Mouse (Mus musculus): Measurements from ENCODE around the gene Zfhx3. TPM values are rescaled to one million over a fixed set of nuclear protein-coding genes. Genes with fewer than 3 reads are reported as not detected.

The Zfhx3 gene
- total and polyA plus RNA-seq, 3 experiments, result 0.11 to 0.30 TPM; not detected in 1

- Histone ChIP-seq H3K9me3 (replicated peaks) (peaks cover 78% of the 10 kb centered on the region), H3K4me3 (ENCODE audit: low read depth, low read length) (no peak overlapping the region), H3K4me1 (ENCODE audit: insufficient read depth, low read depth, low read length) (no peaks in the 10 kb centered on the region), H3K36me3 (replicated peaks) (no peaks in the 10 kb centered on the region), H3K27me3 (ENCODE audit: insufficient read depth, low read length) (no peaks in the 10 kb centered on the region)
- no peak for DNase-seq (ENCODE audit: low spot score)
- no peak for ATAC-seq (ENCODE audit: extremely low read depth, insufficient number of reproducible peaks, low FRiP score, poor library complexity, severe bottlenecking)
- TF ChIP-seq GATA2 (IDR thresholded peaks at IDR 0.05; ENCODE audit: borderline replicate concordance, low read depth, low read length) (no peak), GATA1 (IDR thresholded peaks at IDR 0.05; ENCODE audit: borderline replicate concordance, low read length) (no peak), POLR2AphosphoS5 (IDR thresholded peaks at IDR 0.05; ENCODE audit: insufficient replicate concordance, low read depth, low read length) (no peak), CTCF (IDR thresholded peaks at IDR 0.05; ENCODE audit: low read depth, low read length) (no peak), TAL1 (conservative IDR thresholded peaks at IDR 0.05; ENCODE audit: low read depth, low read length) (no peak)
Measured at GRCm38 (mm10) chr8:108910843-108911242, 968.4 kb downstream of the Zfhx3 start.

- no peak overlapping the region for H3K4me3 ChIP-seq (ENCODE audit: low read depth, low read length)
- no peak for TF ChIP-seq GATA2 (IDR thresholded peaks at IDR 0.05; ENCODE audit: borderline replicate concordance, low read depth, low read length)
- TF ChIP-seq TAL1 (conservative IDR thresholded peaks at IDR 0.05; ENCODE audit: low read depth, low read length), result no peak
- TF ChIP-seq GATA1 (IDR thresholded peaks at IDR 0.05; ENCODE audit: borderline replicate concordance, low read length), result no peak
- no peaks in the 10 kb centered on the region for H3K27me3 ChIP-seq (ENCODE audit: insufficient read depth, low read length)
- peaks cover 77% of the 10 kb centered on the region for H3K9me3 ChIP-seq (replicated peaks)
- H3K4me1 ChIP-seq (ENCODE audit: insufficient read depth, low read depth, low read length), result no peaks in the 10 kb centered on the region
- no peak for ATAC-seq (ENCODE audit: extremely low read depth, insufficient number of reproducible peaks, low FRiP score, poor library complexity, severe bottlenecking)
- H3K36me3 ChIP-seq (replicated peaks), result no peaks in the 10 kb centered on the region
- no peak for DNase-seq (ENCODE audit: low spot score)
Measured at GRCm38 (mm10) chr8:108911511-108911910, 969.1 kb downstream of the Zfhx3 start.

- ATAC-seq (ENCODE audit: extremely low read depth, insufficient number of reproducible peaks, low FRiP score, poor library complexity, severe bottlenecking) (no peak), DNase-seq (ENCODE audit: low spot score) (no peak)
- Histone ChIP-seq H3K27me3 (ENCODE audit: insufficient read depth, low read length) (no peaks in the 10 kb centered on the region), H3K9me3 (replicated peaks) (peaks cover 71% of the 10 kb centered on the region), H3K4me3 (ENCODE audit: low read depth, low read length) (no peak overlapping the region; the same call in 1 of the 2 replicates), H3K36me3 (replicated peaks) (no peaks in the 10 kb centered on the region), H3K4me1 (ENCODE audit: insufficient read depth, low read depth, low read length) (no peaks in the 10 kb centered on the region)
- TF ChIP-seq GATA2 (IDR thresholded peaks at IDR 0.05; ENCODE audit: borderline replicate concordance, low read depth, low read length) (no peak), CTCF (IDR thresholded peaks at IDR 0.05; ENCODE audit: low read depth, low read length) (no peak), POLR2AphosphoS5 (IDR thresholded peaks at IDR 0.05; ENCODE audit: insufficient replicate concordance, low read depth, low read length) (no peak), TAL1 (conservative IDR thresholded peaks at IDR 0.05; ENCODE audit: low read depth, low read length) (no peak), GATA1 (IDR thresholded peaks at IDR 0.05; ENCODE audit: borderline replicate concordance, low read length) (no peak)
Measured at GRCm38 (mm10) chr8:108912998-108913397, 970.6 kb downstream of the Zfhx3 start.

- H3K4me1 ChIP-seq (ENCODE audit: insufficient read depth, low read depth, low read length), result no peaks in the 10 kb centered on the region
- ATAC-seq (ENCODE audit: extremely low read depth, insufficient number of reproducible peaks, low FRiP score, poor library complexity, severe bottlenecking), result no peak
- H3K27me3 ChIP-seq (ENCODE audit: insufficient read depth, low read length), result no peaks in the 10 kb centered on the region
- DNase-seq (ENCODE audit: low spot score), result no peak
- H3K4me3 ChIP-seq (ENCODE audit: low read depth, low read length), result no peak overlapping the region
- H3K9me3 ChIP-seq (replicated peaks), result peaks cover 70% of the 10 kb centered on the region
- H3K36me3 ChIP-seq (replicated peaks), result no peaks in the 10 kb centered on the region
- TF ChIP-seq TAL1 (conservative IDR thresholded peaks at IDR 0.05; ENCODE audit: low read depth, low read length) (no peak), CTCF (IDR thresholded peaks at IDR 0.05; ENCODE audit: low read depth, low read length) (no peak), GATA1 (IDR thresholded peaks at IDR 0.05; ENCODE audit: borderline replicate concordance, low read length) (no peak), POLR2AphosphoS5 (IDR thresholded peaks at IDR 0.05; ENCODE audit: insufficient replicate concordance, low read depth, low read length) (no peak), GATA2 (IDR thresholded peaks at IDR 0.05; ENCODE audit: borderline replicate concordance, low read depth, low read length) (no peak)
Measured at GRCm38 (mm10) chr8:108915425-108915824, 973.0 kb downstream of the Zfhx3 start.

- ATAC-seq (ENCODE audit: extremely low read depth, insufficient number of reproducible peaks, low FRiP score, poor library complexity, severe bottlenecking) (no peak), DNase-seq (ENCODE audit: low spot score) (no peak)
- H3K4me1 ChIP-seq (ENCODE audit: insufficient read depth, low read depth, low read length), result no peaks in the 10 kb centered on the region
- H3K9me3 ChIP-seq (replicated peaks), result peaks cover 70% of the 10 kb centered on the region
- H3K36me3 ChIP-seq (replicated peaks), result no peaks in the 10 kb centered on the region
- H3K4me3 ChIP-seq (ENCODE audit: low read depth, low read length), result no peak overlapping the region
- H3K27me3 ChIP-seq (ENCODE audit: insufficient read depth, low read length), result no peaks in the 10 kb centered on the region
- TF ChIP-seq POLR2AphosphoS5 (IDR thresholded peaks at IDR 0.05; ENCODE audit: insufficient replicate concordance, low read depth, low read length) (no peak), GATA1 (IDR thresholded peaks at IDR 0.05; ENCODE audit: borderline replicate concordance, low read length) (no peak), GATA2 (IDR thresholded peaks at IDR 0.05; ENCODE audit: borderline replicate concordance, low read depth, low read length) (no peak), TAL1 (conservative IDR thresholded peaks at IDR 0.05; ENCODE audit: low read depth, low read length) (no peak), CTCF (IDR thresholded peaks at IDR 0.05; ENCODE audit: low read depth, low read length) (no peak)
Measured at GRCm38 (mm10) chr8:108915876-108916275, 973.4 kb downstream of the Zfhx3 start.

GRCm38 (mm10) chr8:108920151-108920550 is 977.7 kb downstream of the Zfhx3 start:
- no peak for TF ChIP-seq POLR2AphosphoS5 (IDR thresholded peaks at IDR 0.05; ENCODE audit: insufficient replicate concordance, low read depth, low read length)
- no peak for TF ChIP-seq GATA1 (IDR thresholded peaks at IDR 0.05; ENCODE audit: borderline replicate concordance, low read length)
- TF ChIP-seq GATA2 (IDR thresholded peaks at IDR 0.05; ENCODE audit: borderline replicate concordance, low read depth, low read length), result no peak
- TF ChIP-seq CTCF (IDR thresholded peaks at IDR 0.05; ENCODE audit: low read depth, low read length), result no peak
- no peak for TF ChIP-seq TAL1 (conservative IDR thresholded peaks at IDR 0.05; ENCODE audit: low read depth, low read length)
- Histone ChIP-seq H3K9me3 (replicated peaks) (peaks cover 79% of the 10 kb centered on the region), H3K36me3 (replicated peaks) (no peaks in the 10 kb centered on the region), H3K27me3 (ENCODE audit: insufficient read depth, low read length) (no peaks in the 10 kb centered on the region), H3K4me1 (ENCODE audit: insufficient read depth, low read depth, low read length) (no peaks in the 10 kb centered on the region), H3K4me3 (ENCODE audit: low read depth, low read length) (no peak overlapping the region)
- ATAC-seq (ENCODE audit: extremely low read depth, insufficient number of reproducible peaks, low FRiP score, poor library complexity, severe bottlenecking) (no peak), DNase-seq (ENCODE audit: low spot score) (no peak)
